Mouse (Mus musculus): ENCODE data around the gene 1700057G04Rik.

Gene 1700057G04Rik

DNA sequence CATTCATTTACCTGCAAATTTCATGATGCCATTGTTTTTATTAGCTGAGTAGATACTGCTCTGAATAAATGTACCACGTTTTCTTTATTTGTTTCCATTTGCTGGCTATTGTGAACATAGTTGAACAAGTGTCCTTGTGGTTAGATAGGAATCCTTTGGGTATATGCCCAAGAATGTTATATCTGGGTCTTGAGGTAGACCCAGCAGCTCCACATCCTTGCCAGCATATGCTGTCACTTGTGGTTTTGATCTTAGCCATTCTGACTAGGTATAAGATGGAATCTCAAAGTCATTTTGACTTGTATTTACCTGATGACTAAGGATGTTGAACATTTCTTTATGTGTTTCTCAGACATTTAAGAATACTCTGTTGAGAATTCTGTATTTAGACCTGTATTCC is 77.7 kb downstream of the 1700057G04Rik start:
- no peak for DNase-seq (ENCODE audit: low read depth)

DNA sequence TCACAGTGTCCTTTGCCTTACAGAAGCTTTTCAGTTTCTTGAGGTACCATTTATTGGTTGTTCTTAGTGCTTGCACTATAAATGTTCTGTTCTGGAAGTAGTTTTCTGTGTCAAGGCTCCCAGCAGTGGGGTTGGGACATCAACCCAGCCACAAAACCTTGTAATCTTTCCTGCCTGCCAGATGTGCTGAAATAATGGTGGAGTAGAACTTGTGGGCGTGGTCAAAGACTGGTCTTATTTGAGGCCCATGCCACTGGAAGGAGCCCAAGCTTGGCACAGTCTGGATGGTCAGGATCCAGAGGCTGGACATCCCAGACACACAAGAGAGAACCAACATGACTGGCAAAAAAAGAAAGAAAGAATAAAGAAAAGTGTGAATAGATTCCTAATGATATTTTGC is 78.2 kb downstream of the 1700057G04Rik start:
- no peak for DNase-seq (ENCODE audit: low read depth)

DNA sequence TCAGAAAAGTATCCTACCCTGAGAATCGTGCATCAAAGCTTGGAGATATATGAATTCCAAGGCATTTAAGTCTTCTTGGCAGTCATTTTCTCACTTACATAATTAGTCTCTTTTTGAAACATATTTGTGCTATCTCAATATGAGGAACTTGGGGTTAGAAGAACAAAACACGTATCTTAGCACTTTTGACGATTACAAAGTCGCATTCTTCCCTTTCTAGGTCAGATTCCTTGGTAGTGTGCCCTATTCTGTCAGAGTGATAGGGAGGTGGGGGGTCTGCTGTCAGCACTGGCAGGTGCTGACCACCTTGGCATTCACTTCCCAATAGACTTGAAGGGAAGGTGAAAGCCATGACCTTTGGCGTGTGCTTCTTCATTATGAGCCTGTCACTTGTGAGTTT is 93.5 kb downstream of the 1700057G04Rik start:
- no peak for DNase-seq (ENCODE audit: low read depth)

Measured in NIH3T3 (cell line).